Mouse (Mus musculus) urinary bladder, postnatal 36 days (tissue): ENCODE data around the gene Padi4.

Source experiments
- DNase-seq, 2 experiments: peaks; one replicate each; pipeline ENCODE4 v3.0.0; 2022; ENCODE audit warnings: low spot score in 2 of 2, mixed read lengths in 1 of 2

Padi4 gene

GRCm38 (mm10) chr4:140774025-140774800 is at the start of gene Padi4:
TSS of gene Padi4 (minus strand) at chr4:140774236.
- no peak for DNase-seq

GRCm38 (mm10) chr4:140821988-140822387 is 48.0 kb upstream of the Padi4 start:
- DNase-seq = peak; percentile 35 to 48

- no peak for DNase-seq
Measured at GRCm38 (mm10) chr4:140817413-140817812, 43.4 kb upstream of the Padi4 start.

- no peak for DNase-seq
Measured at GRCm38 (mm10) chr4:140815996-140816917, 42.2 kb upstream of the Padi4 start.

GRCm38 (mm10) chr4:140815496-140815895 is 41.5 kb upstream of the Padi4 start:
- no peak for DNase-seq

- peak; percentile 47 to 52 for DNase-seq
Measured at GRCm38 (mm10) chr4:140814241-140815225, 40.5 kb upstream of the Padi4 start.

- DNase-seq = no peak
Measured at GRCm38 (mm10) chr4:140813358-140814185, 39.5 kb upstream of the Padi4 start.

- DNase-seq = no peak
Measured at GRCm38 (mm10) chr4:140812609-140813008, 38.6 kb upstream of the Padi4 start.

- DNase-seq = no peak
Measured at GRCm38 (mm10) chr4:140812191-140812590, 38.2 kb upstream of the Padi4 start.

GRCm38 (mm10) chr4:140810458-140811260 is 36.6 kb upstream of the Padi4 start, which contains the start of gene Padi3:
TSS of gene Padi3 (minus strand) at chr4:140810648.
- DNase-seq = no peak

GRCm38 (mm10) chr4:140809118-140809517 is 35.1 kb upstream of the Padi4 start:
- DNase-seq = peak in 1 of 2 experiments; percentile 33

GRCm38 (mm10) chr4:140804601-140805000 is 30.6 kb upstream of the Padi4 start:
- no peak for DNase-seq

- no peak for DNase-seq
Measured at GRCm38 (mm10) chr4:140801364-140801763, 27.3 kb upstream of the Padi4 start.

GRCm38 (mm10) chr4:140796786-140797185 is 22.8 kb upstream of the Padi4 start:
- no peak for DNase-seq

GRCm38 (mm10) chr4:140794678-140795077 is 20.6 kb upstream of the Padi4 start:
- no peak for DNase-seq

- no peak for DNase-seq
Measured at GRCm38 (mm10) chr4:140793795-140794194, 19.8 kb upstream of the Padi4 start.

- no peak for DNase-seq
Measured at GRCm38 (mm10) chr4:140792584-140792983, 18.5 kb upstream of the Padi4 start.

GRCm38 (mm10) chr4:140791071-140791470 is 17.0 kb upstream of the Padi4 start:
- no peak for DNase-seq

GRCm38 (mm10) chr4:140789983-140790382 is 15.9 kb upstream of the Padi4 start:
- peak in 1 of 2 experiments; percentile 20 for DNase-seq
